Mouse (Mus musculus) adrenal gland, postnatal 25 days (tissue): ENCODE data around the gene Rab24. TPM values are rescaled to one million over a fixed set of nuclear protein-coding genes. Genes with fewer than 3 reads are reported as not detected.

Experiments
- DNase-seq: peaks from one replicate; pipeline ENCODE4 v3.0.0; 2021; ENCODE audit warnings: mixed read lengths
- long read RNA-seq: library from polyadenylated mRNA; stranded (forward); transcript quantifications from one replicate; pipeline ENCODE4 v2.0.0, GENCODE M21; 2021
- total RNA-seq: library from RNA; stranded (reverse); gene quantifications from 2 replicates; pipeline ENCODE4 v1.2.3, GENCODE M21; 2021

Rab24 gene
- total RNA-seq: 58.0 and 87.0 TPM in 2 replicates
- long read RNA-seq, transcript Rab24-201 (8 exons, 1,168 nt): major isoform, 55 of 122 reads
- long read RNA-seq, partial matches to known transcripts: 10 of 122 reads
- long read RNA-seq, other reads (novel, unspliced or antisense): 56 of 122 reads

DNA sequence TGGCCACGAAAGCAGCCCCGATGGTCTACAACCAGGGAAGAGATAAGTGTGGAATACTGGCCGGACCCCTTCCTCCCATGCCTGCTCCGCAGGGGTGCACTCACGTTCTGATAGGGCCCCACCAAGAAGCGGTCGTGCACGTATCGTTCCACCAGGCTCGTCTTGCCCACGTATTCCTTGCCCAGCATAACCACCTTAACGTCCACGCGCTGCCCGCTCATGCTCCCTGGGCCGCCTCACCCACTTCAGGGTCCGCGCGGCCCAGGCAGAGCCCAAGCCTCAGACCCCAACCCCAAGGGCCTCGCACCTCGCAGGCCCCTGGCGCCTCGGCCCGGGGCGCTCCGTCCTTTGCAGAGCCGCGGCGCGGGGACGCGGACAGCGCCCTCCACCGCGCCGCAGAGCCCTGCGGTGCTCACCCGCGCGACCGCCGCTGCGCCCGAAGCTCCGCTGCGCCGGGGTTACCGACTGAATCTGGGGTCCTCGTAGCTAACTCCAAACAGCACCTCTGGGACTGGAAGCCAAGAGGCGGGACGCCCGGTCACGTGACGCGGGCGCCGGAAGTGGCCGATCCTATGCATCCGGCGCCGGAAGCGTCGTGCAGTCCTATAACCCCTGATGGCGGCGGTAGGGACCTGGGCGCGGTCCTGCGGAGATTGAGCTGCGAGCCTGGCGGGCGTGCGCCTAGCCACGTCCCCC lies at the start of gene Rab24:
Gene Rab24, minus strand, starts transcription at position 513 of the 696 bp plus-strand sequence.
- DNase-seq: peak; percentile 89

DNA sequence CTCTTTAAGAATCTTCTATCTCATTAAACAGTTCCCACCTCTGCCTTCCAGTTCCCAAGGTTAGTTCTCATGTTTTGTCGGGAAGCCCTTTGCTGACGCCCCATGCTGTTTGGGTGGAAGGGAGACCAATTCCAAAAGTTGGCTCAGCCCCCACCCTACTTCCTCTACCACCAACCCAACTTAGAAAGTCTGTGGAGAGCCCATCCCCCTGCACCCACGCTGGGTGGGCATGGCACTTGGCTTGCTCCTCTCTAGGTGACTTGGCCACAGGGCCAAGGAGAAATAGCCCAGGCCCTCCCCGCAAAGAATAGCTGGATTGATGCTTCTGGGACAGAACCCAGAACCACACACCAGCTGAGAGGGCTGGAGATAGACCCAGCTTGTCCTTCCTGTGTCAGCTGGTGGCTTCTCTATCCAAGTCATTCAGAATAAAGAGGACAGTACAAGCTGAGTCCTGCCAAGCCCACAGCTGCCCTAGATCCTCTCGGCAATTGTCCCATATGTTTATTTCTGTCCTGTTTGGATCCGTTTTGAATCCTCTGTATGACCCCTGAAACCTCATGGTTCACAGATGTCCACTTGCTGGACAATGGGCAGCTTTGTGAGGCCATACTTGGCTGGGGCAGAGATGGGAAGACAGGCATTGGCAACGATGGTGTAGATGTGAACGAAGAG lies 49.4 kb upstream of the Rab24 start:
- DNase-seq: no peak

DNA sequence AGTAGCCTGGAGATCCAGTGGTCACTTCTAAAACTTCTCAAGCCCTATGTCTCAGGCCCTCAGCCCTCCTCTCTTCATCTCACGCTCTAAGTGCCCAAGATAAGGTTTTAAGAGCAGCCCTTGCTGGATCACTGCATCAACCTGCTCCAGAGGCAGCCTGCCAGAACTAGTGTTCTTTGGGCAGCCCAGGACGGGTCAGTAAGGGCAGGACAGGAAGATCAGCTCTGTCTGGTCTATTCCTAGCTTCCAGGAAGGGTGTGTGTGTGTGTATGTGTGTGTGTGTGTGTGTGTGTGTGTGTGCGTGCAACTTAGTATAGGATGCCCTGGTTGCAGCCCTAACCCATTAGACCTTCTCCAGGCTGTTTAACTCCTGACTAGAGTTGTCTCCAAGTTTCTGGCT lies 48.5 kb upstream of the Rab24 start:
- DNase-seq: no peak

DNA sequence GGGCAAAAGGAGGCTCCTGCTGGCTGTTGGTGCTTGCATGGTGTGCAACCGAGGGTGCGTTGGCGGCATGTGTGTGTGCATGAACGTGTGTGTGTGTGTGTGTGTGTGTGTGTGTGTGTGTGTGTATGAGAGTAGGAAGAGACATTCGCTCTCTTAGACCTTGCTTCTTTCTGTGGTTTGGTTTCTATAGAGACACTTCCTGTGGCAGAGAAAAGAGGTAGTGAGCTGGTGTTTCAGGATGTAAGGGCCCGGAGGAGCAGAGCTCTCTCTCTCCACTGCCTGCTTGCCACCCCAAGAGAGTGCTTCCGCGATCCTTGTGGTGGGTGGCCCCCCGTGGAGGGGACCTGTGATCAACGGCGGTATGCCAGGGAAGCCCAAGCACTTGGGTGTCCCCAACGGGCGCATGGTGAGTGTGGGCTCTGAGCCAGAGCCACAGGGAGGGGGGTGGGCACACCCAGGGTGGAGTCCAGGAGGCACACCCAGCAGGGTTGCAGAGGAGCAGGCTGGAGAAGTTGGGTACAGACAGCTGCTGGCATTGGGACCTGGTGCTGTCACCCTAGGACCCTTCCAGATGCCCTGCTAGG lies 47.9 kb upstream of the Rab24 start, which contains the start of gene Rgs14:
Gene Rgs14, plus strand, starts transcription at position 202 of the 584 bp plus-strand sequence.
- DNase-seq: no peak

DNA sequence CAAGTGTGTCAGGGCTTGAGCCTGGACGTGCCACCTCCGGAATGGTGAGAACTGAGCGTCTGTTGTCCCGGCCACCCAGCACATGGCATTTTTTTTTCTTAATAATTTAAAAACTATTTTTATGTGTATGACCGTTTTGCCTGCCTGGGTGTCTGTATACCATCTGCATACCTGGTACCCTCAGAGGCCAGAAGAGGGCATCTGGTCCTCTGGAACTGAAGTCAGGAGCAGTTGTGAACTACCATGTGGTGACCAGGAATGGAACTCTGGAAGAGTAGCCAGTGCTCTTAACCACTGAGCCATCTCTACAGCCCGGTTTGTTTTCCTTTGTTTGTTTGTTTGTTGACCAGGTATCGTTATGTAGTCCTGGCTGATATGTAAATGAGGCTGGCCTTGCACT lies 46.7 kb upstream of the Rab24 start:
- no peak for DNase-seq

DNA sequence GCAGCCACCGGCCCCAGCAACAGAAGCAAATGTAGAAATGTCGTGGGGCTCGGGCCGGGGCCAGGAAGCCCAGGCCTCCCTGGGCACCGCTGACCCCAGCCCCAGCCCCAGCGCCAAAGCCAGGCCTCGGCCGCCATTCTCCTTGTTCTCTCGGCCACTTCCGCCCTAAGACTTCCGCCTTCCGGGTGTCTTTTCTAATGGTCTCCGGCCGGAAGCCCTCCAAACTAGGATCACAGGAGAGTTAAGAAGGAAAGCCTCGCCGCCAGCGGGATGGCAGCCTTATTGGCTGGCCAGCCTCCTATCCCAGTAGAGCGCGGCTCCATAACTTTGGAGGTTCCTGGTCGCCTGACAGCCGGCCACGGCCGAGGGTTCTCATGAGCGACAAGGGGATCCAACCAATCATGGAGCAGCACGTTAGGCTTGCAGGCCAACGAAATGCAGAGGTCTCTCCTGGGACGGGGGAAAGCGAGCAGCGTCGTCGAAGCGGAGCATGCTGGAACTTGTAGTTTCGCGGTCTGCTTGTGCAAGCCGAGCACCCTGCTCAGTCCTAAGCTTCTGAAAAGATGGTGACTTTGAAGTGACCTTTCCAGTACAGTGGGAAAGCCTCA lies 40.8 kb upstream of the Rab24 start, which contains the start of gene Lman2:
Gene Lman2, minus strand, starts transcription at position 331 of the 608 bp plus-strand sequence.
- peak; percentile 91 for DNase-seq

DNA sequence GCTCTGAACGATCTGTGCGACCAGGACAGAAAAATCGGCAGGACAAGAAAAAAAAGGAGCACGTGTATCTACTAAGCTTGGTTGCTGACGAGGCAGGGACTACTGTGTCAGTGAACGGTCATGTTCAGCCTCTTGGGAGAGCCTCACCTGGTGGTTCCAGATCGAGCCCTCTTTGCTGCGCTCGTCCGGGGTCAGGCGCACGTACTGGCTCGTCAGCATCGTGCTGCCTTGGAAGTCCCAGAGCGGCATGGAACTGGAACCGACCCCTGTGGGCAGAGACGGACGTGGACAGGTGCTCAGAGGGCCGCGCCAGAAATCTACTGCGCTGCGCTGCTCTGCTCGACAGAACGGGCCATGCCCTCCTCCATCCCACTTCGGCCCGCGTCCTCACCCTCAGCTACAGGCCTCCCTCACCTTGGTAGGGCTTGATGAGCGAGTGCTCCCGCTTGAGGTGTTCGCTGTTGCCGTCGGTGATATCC lies 40.3 kb upstream of the Rab24 start:
- no peak for DNase-seq

DNA sequence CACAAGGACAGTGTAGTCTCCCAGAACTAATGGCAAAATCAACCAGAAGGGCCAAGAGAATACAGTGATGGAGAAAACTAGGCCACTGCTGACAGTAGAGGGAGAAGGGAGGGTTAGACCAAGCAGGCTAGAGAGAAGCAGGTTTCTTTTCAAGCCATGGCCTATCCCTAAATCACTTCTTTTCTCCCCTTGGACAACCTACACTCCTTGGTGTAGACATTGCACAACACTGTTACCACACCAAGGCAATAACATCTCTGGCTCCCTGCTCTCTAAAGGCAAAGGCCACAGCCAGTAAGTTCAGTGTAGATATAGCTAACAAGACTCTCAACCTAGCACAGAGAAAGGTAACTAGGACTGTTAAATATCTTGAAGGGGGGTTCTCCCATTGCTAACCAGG lies 39.4 kb upstream of the Rab24 start:
- DNase-seq: no peak

DNA sequence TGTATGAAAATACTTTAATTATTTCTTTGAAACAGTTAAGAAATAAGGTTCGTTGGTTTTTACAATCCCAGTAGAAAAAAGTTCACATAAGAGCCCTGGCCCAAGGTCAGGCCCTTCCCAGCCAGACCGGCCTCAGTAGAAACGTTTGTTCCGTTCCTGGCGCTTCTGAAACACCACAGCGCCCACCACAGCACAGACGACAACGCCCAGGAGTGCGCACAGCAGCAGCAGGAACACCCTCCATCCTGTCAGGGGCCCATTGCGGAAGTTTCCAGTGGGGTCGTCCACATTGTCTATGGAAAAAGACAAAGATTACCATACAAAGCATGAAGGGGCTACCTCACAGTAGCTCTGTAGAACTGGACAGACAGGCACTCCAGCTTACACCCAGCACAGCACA lies 25.0 kb upstream of the Rab24 start:
- DNase-seq: no peak

DNA sequence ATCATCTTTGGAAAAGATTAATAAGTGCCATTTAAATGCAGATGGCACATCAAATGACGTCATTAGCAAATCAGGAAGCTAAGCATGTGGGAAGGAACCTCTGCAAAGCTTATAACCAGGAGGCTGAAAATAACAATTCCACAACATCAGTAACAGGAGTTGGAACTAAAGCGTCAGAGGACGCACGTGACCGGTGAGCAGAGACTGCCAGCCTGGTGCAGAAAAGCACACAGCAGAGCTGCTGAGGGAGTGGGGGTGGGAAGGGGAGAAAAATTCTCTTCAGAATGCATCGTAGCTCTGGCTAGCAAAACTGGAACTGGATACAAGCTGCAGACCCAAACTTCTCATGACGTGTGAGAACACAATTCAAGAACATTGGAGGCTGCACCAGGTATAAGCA lies 22.5 kb upstream of the Rab24 start:
- DNase-seq: no peak

DNA sequence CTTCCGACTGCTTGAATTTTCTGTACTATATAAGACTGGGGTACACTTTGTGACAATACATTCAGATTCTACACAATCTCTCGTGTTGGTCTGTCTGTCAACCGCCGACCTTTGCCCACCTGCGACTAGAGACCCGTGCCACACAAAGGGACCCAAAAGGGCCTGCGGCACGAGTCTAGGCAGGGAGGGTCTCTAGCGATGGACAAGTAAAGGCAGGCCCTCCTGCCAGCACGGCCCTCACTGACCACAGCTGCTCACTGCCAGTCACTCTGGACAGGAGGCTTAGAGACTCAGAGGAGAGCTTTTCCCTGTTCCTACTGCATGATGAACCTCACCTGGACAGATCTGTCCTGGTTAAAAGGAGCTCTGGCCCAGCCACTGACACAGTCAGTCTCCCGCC lies 20.7 kb upstream of the Rab24 start:
- no peak for DNase-seq

DNA sequence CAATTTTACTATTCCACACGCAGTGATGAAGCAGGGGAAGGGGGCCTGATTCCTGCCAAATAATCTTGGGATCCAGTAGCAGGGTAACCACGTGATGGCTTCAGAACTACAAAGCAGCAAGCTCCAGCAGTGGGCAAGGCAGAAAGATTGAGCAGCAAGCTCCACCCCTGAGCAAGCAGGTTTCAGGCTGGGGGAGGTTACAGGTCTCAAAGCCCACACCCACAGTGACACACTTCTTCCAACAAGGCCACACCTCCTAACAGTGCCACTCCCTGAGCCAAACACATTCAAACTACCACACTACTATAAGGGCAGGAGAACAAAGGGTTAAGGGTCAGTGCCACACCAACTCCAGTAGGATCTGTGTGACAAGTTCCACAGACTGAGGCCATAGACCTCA lies 17.5 kb upstream of the Rab24 start:
- no peak for DNase-seq

DNA sequence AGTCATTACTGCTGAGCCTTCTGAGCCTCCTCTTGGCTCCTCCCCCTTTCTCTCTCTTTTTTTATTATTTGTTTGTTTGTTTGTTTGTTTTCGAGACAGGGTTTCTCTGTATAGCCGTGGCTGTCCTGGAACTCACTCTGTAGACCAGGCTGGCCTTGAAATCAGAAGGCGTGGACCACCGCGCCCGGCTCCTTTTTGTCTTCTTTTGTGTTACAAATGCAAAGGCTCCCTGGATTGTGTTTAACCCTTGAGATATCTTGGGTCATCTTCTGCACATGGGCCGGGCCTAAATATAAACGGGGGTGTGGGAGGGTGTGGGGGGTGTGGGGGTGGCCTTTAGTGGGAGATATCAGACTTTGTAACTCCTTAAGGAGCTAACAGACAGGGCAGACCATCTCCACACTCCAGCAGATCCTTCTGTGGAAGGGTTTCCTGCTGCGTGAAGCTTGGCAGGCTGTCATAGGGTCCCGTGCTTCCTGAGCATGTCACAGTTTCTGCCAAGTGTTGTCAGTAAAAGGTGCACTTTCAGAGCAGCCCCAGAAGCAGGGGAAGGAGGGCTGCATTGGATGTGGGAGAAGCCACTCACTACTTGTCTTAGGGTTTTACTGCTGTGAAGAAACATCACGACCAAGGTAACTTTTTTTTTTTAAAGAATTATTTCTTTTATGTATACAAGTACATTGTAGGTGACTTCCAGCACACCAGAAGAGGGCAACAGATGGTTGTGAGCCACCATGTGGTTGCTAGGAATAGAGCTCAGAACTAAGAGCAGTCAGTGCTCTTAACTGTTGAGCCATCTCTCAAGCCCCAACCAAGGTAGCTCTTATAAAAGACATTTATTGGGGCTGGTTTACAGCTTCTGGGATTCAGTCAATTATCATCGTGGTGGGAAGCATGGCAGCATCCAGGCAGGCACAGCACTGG lies 16.6 kb upstream of the Rab24 start:
- DNase-seq: no peak

DNA sequence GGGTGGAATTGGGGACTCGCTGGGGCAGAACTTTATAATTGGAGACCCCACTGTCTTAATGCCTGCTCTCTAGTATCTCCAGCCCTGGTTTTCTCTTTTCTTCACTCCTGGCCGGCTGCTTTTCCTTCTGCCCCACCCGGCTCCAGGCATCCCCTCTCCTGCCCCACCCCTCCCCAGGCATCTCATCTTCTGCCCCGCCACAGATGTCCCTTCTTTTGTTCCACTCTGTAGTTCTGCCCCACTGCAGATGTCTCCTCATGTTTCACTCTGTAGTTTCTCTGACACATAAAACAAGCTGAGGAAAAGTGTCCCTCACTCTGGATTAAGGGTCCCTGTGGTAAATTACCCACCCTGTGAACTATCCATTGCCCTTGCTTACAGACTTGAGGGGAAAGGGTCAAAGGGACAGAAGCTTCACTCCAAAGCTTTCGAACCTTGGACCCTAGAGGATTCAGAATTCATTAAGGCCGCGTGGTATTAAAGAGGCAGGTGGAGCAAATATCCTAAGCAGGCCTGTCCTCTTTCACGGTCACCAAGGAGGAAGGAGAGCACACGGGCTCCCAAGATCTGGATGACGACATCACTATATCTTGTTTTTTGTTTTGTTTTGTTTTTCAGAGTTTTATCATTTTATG lies 15.7 kb upstream of the Rab24 start:
- no peak for DNase-seq

DNA sequence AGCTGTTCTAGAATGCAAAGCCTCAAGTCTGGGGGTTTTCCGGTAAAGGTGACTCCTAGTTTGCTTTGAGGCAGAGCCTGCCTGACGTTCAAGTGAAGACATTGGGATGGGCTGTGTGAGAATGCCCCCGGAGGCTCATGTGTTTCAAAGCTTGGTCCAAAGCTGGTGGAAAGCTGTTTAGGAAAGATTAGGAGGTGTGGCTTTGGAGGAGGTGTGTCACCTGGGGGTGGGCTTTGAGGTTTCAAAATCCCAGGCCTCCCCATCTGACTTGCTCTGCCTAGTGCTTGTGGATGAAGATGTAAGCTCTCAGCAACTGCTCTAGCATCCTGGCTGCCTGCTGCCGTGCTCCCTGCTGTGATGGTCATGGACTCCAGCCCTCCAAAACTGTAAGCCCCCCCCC lies 14.0 kb upstream of the Rab24 start:
- DNase-seq: no peak

DNA sequence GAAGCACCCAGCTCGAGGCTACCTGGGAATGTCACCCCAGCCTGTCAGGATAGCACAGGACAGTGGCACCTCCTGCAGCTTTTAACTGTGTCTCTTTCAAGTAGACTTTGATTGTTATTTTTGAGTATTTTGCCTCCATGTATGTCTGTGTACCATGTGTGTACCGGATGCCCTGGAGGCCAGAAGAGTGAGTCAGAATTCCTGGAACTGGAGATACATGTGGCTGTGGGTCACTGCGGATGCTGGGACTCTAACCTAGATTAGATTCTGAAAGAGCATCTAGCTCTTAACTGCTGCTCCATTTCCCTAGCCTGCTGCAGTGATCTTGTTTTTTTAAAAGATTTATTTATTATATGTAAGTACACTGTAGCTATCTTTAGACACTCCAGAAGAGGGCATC lies 10.6 kb upstream of the Rab24 start:
- no peak for DNase-seq

DNA sequence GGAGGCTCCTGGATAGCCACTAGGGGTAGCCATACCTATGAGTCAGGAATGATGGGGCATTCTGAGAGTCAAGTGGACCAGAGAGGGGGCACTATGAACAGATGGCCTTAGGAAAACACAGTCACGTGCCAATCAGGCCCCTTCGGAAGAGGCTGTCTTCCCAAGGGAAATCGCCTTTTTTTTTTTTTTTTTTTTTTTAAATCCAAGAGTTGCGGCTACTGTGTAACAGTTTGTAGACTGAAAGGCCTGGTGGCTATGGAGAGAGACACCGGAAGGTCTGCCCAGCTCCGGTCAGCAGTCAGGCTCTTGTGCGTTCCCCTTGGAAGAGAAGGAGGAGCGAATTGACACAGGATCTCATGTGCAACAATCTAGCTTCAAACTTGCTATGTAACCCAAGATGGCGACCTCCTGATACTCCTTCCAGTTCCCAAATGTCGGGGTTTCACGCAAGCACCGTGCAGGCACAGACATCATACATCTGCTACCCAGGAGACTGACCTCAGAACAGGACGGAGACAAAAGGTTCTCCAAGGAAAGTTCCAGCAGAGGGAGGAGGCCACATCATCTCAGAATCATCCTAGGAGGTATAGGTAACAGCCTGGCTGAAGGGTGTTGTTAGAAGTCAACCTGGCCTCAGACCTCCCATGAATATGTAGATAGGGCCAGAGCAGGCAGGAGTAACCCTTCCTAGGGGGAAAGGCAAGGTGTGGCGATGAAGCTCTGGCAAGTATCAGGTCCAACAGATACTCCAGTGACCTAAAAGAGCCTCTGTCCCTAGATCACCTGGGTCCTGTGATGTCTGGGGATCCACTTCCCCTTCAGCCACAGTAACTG lies 9.0 kb upstream of the Rab24 start:
- no peak for DNase-seq

DNA sequence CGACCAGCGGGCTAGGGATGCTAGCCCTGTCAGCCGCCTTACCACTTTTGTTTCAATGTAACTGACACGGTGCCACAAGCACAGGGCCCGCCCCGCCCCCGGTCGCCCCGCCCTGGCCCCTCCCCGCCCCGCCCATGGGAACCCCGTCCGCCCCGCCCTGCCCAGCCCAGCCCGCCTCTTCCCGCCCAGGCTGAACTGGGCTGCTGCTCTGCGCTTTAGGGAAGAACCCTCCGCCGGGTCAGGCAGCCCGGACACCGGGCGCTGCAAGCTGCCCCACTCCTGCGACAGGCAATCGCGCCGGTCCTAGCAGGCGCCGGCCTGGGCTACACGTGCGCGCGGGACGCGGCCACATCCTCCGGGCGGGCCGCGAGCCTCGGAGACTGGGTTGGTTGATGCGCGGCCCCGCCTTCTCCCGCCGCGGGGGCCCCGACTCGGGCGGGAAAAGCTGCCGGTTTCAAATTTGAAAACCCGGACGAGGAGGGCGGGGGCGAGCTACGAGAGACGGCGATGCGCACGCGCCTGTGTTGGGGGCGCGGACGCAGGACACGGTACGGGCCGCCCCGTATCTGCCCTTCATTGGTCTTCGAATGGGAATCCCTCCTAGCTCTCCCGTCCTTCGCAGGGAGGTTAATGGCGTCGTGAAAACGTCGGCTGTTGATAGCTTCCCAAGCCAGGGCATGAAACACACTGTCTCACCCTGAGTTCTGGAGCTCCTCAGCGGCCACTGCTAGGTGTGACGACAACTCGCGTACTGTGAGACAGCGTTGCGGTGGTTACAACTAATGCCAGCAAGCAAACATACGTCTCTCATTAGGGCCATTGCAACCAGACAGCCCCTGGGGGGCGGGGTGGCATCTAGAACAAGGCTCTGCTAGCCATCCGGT lies 8.2 kb upstream of the Rab24 start, which contains the start of gene Mxd3:
Gene Mxd3, minus strand, starts transcription at position 141 of the 884 bp plus-strand sequence.
- DNase-seq: peak; percentile 81

DNA sequence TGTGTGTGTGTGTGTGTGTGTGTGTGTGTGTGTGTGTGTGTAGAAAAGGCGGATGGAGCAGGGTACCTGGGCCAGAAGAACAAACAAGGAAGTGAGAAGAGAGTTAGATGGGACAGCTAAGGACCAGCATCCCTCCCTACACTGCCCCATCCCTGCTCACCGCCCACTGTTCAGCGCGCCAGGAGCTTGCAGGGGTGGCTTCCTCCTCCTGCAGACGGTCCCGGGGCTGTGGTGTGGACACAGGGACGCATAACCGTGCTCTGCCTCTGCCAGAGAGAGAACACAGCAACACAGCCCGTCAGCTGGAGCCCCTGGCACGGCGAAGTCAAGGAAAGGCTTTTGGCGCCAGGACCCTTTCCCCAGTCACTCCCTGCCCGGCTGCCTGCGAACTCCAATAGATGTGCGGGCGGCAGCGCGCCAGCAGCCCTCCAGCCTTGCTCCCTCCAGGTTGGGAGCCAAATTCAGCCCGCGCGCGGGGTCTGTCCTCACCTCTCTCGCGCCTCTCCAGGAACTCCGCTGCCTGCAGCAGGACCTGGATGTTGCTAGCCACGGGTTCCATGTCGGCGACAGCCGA lies 7.5 kb upstream of the Rab24 start:
- DNase-seq: no peak
